Mouse (Mus musculus) left cerebral cortex, postnatal 4 days (tissue): ENCODE results near the gene Pld5. TPM values are rescaled to one million over a fixed set of nuclear protein-coding genes. Genes with fewer than 3 reads are reported as not detected.

ENCODE experiments used
- DNase-seq: peaks from one replicate; pipeline ENCODE4 v3.0.0-alpha.2; 2022
- intact Hi-C: fragments of 180-260 bp; cut with DNase I; formaldehyde crosslinking; loops from one replicate; pipeline ENCODE4 v1.15.1; 2025
- total RNA-seq, 2 experiments: library from RNA; stranded (reverse); gene quantifications; 2 replicates each; pipeline ENCODE4 v1.2.3; 2021

The Pld5 gene
- total RNA-seq, 2 experiments from 2014 or later: 4.2 to 4.3 TPM

DNA sequence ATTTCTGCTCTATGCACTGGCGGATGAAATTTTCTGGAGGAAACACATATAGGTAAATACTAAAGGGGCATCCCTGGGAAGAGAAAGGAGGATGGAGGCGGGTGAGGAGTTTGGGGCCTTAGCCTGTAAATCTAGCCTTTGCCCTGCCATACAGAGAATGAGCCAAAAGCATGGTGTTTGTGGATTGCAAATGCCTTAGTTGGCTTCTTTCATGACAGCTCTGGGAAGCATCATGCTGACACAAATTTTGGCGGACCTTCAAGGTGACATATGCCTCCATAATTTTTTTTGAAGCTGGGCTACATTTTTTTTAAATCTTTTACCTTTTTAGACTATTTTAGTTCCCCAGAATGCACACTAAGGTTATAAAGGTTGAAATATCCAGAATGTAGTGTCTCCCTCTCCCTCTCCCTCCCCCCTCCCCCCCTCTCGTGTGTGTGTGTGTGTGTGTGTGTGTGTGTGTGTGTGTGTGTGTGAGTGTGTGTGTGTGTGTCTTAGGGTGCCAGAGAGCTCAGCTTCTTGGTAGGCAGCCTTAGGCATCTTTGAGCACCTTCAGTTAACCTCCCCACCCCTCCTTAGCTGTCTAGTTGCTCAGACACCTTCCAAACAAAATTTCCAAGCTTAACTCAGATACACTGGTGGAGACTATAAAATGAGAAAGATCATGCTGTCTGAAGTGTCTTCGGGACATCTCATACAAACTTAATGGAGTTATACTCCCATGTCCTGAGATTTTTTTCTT is 307.9 kb downstream of the Pld5 start:
- peak; percentile 51 for DNase-seq
- intact Hi-C loops: no loop called here

DNA sequence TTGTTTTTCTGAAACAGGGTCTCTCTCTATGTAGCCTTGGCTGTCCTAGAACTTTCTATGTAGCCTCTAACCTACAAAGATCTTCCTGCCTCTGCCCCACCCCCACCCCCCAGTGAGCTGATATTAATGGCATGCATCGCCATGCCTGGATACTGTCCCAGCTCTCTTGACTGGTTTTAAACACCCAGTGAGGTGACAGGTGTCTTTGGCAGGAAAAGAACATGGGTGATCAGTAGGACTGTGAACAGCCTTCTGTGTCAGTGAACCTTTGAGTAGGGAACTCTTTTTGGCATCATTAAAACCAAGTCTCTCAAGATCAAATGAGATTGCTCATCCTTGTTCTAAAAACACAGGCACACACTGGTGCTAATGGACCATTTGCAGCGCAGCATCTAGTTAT is 313.3 kb downstream of the Pld5 start:
- intact Hi-C loops: no loop called here
- no peak for DNase-seq

DNA sequence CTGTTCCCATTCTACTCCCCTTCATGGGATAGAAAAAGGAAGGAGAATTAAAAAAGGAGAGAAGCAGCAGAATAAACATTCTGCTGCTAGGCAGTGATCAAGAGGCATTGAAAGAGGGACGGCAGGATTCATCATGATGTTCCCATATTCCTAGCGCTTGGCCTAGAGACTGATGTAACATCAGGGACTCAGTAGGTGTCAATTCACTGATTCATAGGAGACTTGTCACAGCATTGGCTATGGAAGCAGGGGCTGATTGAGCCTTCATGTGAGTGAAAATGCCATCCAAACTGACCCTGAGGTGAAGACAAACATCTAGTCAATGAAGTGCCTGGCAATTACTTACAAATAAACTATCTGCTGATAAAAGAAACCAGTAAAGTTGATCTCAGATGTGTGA is 324.3 kb downstream of the Pld5 start:
- no peak for DNase-seq
- intact Hi-C loops: no loop called here

DNA sequence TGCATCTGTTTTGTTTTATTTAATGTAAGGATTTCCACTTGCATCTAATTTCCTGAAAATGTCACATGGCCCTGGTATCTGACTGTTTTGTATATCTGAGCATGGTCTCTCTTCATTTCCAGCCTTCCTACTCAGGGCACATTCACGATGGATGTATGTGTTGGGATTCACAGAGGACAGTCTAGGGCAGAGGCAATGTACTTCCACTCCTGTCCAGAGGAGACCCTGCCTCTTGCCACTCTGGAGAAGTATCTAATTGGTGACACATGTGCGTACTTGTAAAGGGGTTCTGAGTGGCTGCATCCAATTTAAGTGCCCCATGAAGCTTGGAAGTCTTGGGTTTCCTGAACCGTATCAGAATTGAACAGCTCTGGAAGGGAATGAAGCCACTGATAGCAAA is 324.7 kb downstream of the Pld5 start:
- DNase-seq: no peak
- intact Hi-C loops: no loop called here

DNA sequence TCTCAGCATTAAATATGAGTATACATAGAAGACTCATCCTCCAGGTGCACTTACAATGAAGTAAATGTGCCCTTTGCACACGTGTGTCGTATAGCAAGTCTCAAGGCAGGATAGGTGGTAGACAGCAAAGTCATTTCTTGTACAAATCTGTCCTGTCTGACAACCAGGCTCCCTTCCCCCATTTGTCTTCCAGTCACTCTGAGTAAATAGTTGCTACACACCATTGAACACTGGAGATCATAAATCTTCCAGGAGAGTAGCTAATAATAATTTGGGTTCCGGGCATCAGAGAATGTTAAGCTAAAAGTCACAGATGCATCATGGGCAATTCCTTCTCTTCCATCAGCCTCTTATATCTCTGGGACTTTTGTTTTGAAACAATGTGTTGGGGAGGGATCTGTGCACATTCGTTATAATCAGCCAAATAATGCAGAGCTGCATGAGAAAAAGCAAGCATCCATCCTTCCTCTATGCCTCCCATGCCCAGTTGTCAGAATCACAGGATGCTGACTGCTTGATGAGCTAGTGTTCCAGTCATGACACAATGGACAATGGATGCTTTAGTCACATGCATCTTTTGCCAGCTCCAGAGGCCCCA is 328.3 kb downstream of the Pld5 start:
- DNase-seq: no peak
- intact Hi-C loops: no loop called here

DNA sequence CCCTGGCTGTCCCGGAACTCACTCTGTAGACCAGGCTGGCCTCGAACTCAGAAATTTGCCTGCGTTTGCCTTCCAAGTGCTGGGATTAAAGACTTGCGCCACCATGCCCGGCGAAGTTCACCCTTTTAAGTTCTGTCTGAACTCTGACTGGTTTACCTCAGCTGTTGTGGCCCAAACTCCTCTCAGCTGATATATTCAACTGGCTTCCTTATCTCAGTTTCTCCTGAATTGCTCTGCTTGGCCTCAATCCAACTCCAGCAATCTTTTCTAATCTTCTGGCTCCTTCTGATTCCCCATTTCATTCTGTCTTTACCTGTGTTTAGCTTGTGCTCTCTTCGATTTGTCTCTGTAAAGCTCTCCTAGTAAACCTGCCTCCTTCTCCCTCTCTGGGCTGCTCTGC is 331.9 kb downstream of the Pld5 start:
- intact Hi-C loops: no loop called here
- DNase-seq: no peak

DNA sequence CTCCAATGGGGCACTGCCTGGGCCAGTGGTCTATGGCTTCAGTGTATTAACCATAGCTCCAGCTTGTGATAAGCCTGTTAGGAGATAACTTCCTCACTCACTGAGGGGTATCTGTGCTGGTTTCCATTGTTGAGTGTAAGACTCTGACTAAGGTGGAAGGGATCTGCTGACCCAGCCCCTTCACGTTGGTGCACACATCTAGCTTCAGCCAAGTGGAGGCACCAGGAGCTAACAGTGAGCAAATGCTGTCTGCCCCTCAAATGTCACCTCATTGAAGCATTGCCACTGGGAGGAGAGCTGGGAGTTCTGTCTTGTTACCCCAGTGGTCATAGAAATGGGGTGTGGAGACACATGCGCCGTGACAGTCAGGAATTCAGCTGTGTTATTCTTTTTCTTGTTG is 336.4 kb downstream of the Pld5 start:
- no peak for DNase-seq
- intact Hi-C loops: loop anchor here (10.0 kb wide), 1 partner anchor 286 kb away; no protein-coding TSS in a partner anchor

DNA sequence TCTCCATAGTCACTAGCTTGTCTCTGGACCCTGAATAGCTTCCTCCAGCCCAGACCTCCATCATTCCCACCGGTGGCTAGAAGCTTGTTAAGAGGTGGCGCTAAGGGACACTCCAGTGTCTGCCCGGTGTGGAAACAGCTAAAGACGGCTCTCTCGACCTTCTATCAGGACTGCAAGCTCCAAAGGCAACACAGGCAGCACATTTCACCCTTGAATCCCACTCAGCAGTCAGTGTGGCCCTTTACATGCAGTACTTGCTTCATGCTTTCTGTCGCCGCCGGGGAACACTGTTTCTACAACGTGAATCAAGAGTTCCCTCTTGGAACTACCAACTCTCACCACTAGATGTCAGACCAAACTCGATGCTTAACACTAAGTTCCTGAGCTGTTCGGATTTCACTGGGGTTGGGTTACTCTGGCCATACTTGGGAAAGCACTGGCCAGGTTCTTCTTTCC is 338.8 kb downstream of the Pld5 start:
- intact Hi-C loops: loop anchor here (2.0 to 10.0 kb wide), 3 partner anchors 288 to 926 kb away; no protein-coding TSS in a partner anchor
- peak; percentile 73 for DNase-seq

DNA sequence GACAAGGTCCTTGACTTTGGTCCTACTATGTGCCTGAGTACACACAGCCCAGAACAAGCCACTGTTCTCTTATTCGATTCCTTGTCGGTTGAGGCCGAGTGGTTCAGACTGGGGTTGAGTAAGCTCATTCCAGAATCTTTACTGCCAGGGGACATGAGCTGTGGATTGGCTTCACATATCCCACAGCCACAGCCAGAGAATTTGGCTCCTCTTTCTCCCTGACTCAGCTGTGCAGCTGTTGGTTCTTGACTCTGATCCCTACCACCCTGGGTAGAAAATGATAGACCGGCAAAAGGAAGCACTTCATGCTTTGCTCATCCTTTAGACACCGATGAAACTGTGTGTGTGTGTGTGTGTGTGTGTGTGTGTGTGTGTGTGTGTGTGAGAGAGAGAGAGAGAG is 343.7 kb downstream of the Pld5 start:
- intact Hi-C loops: loop anchor here (10.0 kb wide), 1 partner anchor 293 kb away; no protein-coding TSS in a partner anchor

DNA sequence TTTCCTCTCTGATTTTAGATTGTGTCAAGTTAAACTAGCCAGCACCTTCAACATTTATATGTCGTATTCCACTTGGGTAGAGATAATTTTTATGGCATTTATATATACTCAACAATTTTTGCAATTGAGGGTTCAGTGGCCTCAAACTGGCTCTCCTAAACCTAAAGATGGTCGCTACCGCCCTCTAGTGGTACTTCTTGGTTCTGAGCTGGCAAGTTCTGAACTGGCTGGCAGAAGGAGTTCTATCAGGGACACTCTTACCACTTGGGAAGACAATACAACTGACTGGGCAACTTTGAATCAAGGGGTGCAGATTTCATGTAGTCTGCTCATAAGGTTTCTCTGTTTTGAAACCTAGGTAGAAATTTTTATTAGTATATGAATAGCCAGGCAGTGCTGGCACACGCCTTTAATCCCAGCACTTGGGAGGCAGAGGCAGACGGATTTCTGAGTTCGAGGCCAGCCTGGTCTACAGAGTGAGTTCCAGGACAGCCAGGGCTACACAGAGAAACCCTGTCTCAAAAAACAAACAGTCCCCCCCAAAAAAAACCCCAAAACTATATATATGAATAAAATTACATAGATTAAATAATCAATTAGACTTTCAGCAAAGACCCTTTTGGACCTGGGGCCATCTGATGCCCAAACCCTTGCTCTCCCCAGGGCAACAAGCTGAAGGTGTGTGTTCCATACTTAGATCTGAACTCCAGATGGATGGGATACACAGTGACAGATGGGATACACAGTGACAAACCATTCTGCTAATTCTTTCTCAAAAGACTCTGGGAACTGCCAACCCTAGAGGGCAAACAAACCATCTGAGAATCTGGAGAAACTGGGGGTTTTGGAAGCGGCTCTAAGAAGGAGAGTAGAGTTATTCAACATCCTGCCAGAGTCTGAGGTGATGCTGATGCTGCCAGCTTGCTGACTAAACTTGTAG is 351.0 kb downstream of the Pld5 start:
- intact Hi-C loops: loop anchor here (5.0 to 10.0 kb wide), 3 partner anchors 252 to 1329 kb away; partner anchors contain the start of gene Fh1
- peak; percentile 68 for DNase-seq

More for the DNA sequence above, 343.7 kb downstream of the Pld5 start:
- no peak for DNase-seq

DNA sequence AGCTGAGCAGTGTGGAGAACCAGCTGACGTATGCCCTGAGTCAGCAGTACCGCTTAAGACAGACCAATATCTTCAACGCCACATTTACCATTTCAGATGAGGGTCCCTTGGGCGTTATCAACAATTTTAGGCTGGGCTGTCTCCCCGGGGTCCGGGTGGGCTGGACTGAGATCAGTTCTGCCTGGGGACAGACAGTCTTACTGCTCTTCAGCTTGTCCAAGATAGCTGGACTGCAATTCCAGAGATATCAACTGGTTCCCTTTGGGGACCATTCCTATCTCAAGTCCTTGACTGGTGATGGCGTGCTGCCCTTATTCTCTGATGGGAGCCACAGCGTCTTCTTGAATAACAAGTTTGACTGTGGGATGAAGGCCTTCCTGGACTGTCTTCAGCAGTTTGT is 354.0 kb downstream of the Pld5 start:
- intact Hi-C loops: loop anchor here (5.0 to 10.0 kb wide), 3 partner anchors 249 to 1326 kb away; partner anchors contain the start of gene Fh1
- no peak for DNase-seq

DNA sequence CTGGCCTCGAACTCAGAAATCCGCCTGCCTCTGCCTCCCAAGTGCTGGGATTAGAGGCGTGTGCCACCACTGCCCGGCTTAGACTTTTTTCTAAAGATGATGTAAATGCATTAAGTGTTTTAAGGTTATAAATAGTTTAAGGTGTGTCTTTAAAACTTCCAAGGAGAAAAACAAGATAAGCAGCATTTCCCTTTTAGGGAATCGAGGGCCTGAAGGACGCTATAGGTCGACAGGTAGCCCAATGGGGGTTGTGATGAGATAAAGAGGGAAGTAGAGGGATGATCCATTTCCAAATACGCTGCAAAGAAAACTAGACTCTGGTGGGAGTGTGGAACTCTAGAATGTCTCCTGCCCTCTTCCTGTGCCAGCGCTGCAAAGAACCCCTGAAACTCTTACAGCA is 355.1 kb downstream of the Pld5 start, which contains the start of gene Gm38100:
Gene Gm38100 (plus strand): TSS at position 301 of the 400 bp plus-strand sequence.
- intact Hi-C loops: loop anchor here (5.0 to 10.0 kb wide), 3 partner anchors 248 to 1325 kb away; partner anchors contain the start of gene Fh1

DNA sequence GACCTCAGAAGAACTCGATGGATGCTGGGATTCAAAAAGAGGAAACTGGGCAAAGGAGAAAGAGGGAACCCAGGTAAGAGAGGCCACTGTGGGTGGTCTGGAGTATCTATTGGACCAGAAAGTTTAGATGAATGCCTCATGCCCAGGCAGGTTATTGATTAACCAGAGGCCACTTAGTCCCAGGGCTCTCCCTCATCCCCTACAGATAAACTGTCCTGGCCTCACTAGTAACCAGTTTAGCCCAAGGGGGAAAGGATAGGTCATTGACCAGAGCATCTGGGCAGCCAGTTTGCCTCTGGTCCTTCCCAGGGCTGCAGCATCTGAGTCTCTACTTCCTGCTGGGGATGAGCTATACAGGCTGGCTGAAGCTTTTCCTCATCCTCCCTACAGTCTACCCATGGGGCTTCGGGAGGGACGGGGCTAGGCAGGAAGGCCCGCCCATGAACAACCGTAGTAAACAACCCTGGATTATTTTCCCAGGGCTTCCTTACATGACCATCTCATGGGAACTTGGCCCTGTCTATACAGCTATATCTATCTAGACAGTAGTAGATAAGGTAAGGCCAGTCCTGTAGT is 361.3 kb downstream of the Pld5 start:
- intact Hi-C loops: no loop called here
- no peak for DNase-seq

More for the DNA sequence above, 355.1 kb downstream of the Pld5 start, which contains the start of gene Gm38100:
- no peak for DNase-seq
